Mouse (Mus musculus) macrophage (primary cell): ENCODE data around the gene Mapkapk2. TPM values are rescaled to one million over a fixed set of nuclear protein-coding genes. Genes with fewer than 3 reads are reported as not detected.

Experiments
- H3K27ac ChIP-seq: fragments of 350-480 bp; formaldehyde crosslinking; 2 replicates; pipeline ENCODE4 v1.9.0; 2021
- H3K36me3 ChIP-seq: fragments of 350-480 bp; formaldehyde crosslinking; 2 replicates; pipeline ENCODE4 v1.9.0; 2021; ENCODE audit errors: inconsistent target
- H3K4me3 ChIP-seq: fragments of 350-480 bp; formaldehyde crosslinking; 2 replicates; pipeline ENCODE4 v1.9.0; 2021; ENCODE audit errors: inconsistent target
- H3K79me2 ChIP-seq: fragments of 350-480 bp; formaldehyde crosslinking; 2 replicates; pipeline ENCODE4 v1.9.0; 2021; ENCODE audit errors: inconsistent target
- WGBS: methylation state at CpG from one replicate; pipeline ENCODE4 v1.1.7; 2026; ENCODE audit warnings: inconsistent platforms; ENCODE audit not compliant: missing documents; 5-methylcytosine and 5-hydroxymethylcytosine counted together
- polyA plus RNA-seq: library from polyadenylated mRNA; stranded (reverse); fragments of 250-400 nt; gene quantifications from 3 replicates; pipeline ENCODE4 v1.2.4, GENCODE M21; 2018; ENCODE audit warnings: inconsistent platforms

Mapkapk2 gene
- polyA plus RNA-seq, 1 experiment from 2014 or later: 87.7 TPM

DNA sequence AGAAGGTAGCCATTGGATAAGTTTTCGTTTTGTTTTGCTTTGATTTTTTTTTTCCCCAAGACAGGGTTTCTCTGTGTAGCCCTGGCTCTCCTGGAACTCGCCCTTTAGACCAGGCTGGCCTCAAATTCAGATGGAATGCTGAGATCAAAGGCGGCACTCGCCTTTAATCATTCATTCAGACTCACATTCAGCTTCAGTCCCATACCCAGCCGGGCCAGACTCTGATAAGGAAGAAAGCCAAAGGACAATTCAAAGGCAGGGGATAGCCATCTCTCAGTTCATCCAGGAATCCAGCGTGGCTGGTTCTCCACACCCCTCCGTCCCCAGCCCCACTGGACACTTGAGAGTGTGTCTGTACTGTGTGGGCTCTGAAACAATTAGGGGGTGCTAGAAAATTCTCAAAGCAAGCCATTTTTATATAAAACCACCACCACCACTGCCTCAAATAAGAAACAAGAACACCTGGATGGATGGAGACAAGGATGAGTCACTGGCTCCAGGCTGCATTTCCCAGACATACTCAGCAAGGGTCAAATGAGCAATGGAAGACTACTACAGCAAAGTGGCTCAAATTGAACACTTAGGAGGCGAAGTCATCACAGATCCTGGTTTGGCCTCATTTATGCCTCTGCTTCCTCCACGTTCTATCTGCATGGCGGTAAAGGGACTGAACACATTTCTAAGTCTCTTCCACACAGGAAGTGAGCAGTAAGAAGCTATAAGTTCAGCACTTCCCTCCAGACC lies 26.1 kb upstream of the Mapkapk2 start:
- H3K36me3 ChIP-seq: no peaks in the 10 kb centered on the region
- 92% methylated on average over 10 of the region's 10 CpGs for WGBS

DNA sequence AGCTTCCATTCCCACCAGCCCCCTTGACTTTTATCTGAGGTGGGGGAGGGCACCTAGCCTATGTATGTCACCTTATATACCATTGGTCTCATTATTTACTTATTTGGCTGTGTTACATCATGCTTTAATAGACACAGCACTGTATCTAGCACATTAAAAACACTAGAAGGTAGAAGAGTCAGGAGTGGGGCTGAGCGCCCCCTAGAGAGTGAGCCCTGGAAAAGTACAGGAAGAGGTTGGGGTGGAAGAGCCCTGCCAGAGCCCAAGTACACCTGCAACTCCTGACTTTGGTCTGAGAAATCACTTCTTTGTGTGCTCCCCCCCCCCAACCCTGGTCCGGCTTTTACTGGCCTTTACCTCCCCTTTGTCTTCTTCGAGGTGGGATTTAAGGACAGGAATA lies 24.4 kb upstream of the Mapkapk2 start:
- Histone ChIP-seq H3K79me2 (no peaks in the 10 kb centered on the region), H3K36me3 (no peaks in the 10 kb centered on the region), H3K27ac (no peak overlapping the region), H3K4me3 (no peak overlapping the region)
- 61% methylated on average over 3 of the region's 3 CpGs for WGBS

More for the DNA sequence above, 26.1 kb upstream of the Mapkapk2 start:
- Histone ChIP-seq H3K27ac (no peak overlapping the region), H3K4me3 (no peak overlapping the region), H3K79me2 (no peaks in the 10 kb centered on the region)

- Histone ChIP-seq H3K79me2 (no peaks in the 10 kb centered on the region), H3K4me3 (no peak overlapping the region), H3K27ac (no peak overlapping the region), H3K36me3 (no peaks in the 10 kb centered on the region)
- WGBS: 41% methylated on average over 2 of the region's 2 CpGs
Measured at GRCm38 (mm10) chr1:131119026-131119425, 21.4 kb upstream of the Mapkapk2 start.

DNA sequence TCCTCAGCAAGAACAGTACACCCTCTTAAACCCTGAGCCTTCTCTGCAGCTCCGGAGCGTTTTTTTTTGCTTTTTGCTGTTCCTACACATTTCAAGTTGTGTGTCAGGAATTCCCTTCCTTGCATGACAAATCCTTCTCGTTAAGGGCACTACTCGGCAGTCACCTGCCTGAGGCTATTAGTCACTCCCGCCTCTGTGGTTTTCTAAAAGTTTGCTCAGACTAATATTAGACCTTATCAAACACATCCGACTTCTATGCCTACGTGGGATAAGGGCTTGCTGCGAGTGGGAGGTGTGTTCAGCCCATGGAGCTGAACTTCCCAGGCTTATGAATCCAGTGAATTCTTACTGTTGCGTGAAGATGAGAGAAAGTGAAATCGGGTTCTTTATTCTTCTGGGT lies 20.9 kb upstream of the Mapkapk2 start:
- Histone ChIP-seq H3K36me3 (no peaks in the 10 kb centered on the region), H3K27ac (no peak overlapping the region), H3K4me3 (no peak overlapping the region), H3K79me2 (no peaks in the 10 kb centered on the region)
- WGBS: 83% methylated on average over 10 of the region's 10 CpGs

DNA sequence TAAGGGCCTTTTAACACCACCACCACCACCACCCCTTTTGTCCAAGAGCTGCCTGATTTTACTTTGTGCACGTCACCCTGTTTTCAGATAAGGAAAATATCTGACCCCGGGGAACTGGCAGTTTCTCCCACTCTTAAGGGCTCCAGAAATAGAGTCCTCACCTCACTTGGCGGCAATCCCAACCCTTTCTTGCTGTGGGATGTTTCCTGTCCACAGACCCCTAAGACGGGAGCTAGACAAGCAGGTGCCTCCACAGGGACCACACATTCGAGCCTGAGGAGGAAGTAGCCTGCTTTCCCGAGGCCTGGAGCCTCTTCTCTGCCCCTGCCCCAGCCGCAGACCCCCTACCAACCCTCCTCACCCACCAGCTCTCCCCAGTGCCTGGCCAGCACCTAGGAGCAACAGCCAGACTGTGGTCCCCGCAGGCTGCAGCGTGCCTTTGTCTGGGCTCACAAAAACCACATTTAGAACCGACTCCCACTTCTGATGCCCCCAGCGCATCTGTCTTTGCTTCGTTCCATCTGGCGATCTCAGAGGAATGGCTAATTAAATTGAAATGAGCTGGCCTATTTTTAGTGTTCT lies 18.9 kb upstream of the Mapkapk2 start:
- no peaks in the 10 kb centered on the region for H3K79me2 ChIP-seq
- H3K4me3 ChIP-seq: no peak overlapping the region
- H3K36me3 ChIP-seq: no peaks in the 10 kb centered on the region
- no peak overlapping the region for H3K27ac ChIP-seq
- 68% methylated on average over 11 of the region's 13 CpGs for WGBS

DNA sequence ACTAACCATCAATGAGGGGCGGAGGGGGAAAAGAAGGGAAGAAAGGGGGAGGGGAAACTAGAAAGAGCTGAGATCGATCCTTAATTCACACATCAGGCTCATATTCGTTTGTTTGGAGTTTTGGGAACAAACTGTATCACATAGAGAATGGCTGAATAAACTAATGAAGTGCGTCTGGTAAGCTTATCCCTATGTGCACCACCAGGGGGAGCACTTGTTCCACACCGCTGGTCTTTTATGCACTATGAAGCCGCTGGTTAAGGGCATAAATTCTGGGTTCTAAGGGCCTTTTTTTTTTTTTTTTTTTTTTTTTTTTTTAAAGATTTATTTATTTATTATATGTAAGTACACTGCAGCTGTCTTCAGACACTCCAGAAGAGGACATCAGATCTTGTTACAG lies 18.3 kb upstream of the Mapkapk2 start:
- Histone ChIP-seq H3K36me3 (no peaks in the 10 kb centered on the region), H3K79me2 (no peaks in the 10 kb centered on the region), H3K4me3 (no peak overlapping the region), H3K27ac (no peak overlapping the region)
- WGBS: 13% methylated on average over 5 of the region's 6 CpGs

- Histone ChIP-seq H3K27ac (no peak overlapping the region), H3K79me2 (no peaks in the 10 kb centered on the region), H3K4me3 (no peak overlapping the region), H3K36me3 (no peaks in the 10 kb centered on the region)
- WGBS: 62% methylated on average over 6 of the region's 6 CpGs
Measured at GRCm38 (mm10) chr1:131112576-131112975, 14.9 kb upstream of the Mapkapk2 start.

- Histone ChIP-seq H3K27ac (peak overlapping the region; percentile 90), H3K4me3 (no peak overlapping the region), H3K36me3 (no peaks in the 10 kb centered on the region), H3K79me2 (no peaks in the 10 kb centered on the region)
- 2% methylated on average over 12 of the region's 12 CpGs for WGBS
Measured at GRCm38 (mm10) chr1:131110525-131111106, 13.0 kb upstream of the Mapkapk2 start.

- H3K27ac ChIP-seq: no peak overlapping the region
- no peaks in the 10 kb centered on the region for H3K79me2 ChIP-seq
- no peaks in the 10 kb centered on the region for H3K36me3 ChIP-seq
- 97% methylated on average over 10 of the region's 10 CpGs for WGBS
- H3K4me3 ChIP-seq: no peak overlapping the region
Measured at GRCm38 (mm10) chr1:131107575-131108308, 10.1 kb upstream of the Mapkapk2 start.

GRCm38 (mm10) chr1:131103776-131104424 lies 6.3 kb upstream of the Mapkapk2 start:
- no peak overlapping the region for H3K4me3 ChIP-seq

GRCm38 (mm10) chr1:131100808-131101207 lies 3.2 kb upstream of the Mapkapk2 start:
- Histone ChIP-seq H3K79me2 (peaks cover 13% of the 10 kb centered on the region), H3K36me3 (no peaks in the 10 kb centered on the region), H3K27ac (no peak overlapping the region), H3K4me3 (no peak overlapping the region)
- WGBS: 80% methylated on average over 1 of the region's 1 CpGs

More at GRCm38 (mm10) chr1:131103776-131104424, 6.3 kb upstream of the Mapkapk2 start:
- peak overlapping the region; percentile 88 for H3K27ac ChIP-seq
- no peaks in the 10 kb centered on the region for H3K36me3 ChIP-seq
- no peaks in the 10 kb centered on the region for H3K79me2 ChIP-seq
- 15% methylated on average over 10 of the region's 10 CpGs for WGBS

DNA sequence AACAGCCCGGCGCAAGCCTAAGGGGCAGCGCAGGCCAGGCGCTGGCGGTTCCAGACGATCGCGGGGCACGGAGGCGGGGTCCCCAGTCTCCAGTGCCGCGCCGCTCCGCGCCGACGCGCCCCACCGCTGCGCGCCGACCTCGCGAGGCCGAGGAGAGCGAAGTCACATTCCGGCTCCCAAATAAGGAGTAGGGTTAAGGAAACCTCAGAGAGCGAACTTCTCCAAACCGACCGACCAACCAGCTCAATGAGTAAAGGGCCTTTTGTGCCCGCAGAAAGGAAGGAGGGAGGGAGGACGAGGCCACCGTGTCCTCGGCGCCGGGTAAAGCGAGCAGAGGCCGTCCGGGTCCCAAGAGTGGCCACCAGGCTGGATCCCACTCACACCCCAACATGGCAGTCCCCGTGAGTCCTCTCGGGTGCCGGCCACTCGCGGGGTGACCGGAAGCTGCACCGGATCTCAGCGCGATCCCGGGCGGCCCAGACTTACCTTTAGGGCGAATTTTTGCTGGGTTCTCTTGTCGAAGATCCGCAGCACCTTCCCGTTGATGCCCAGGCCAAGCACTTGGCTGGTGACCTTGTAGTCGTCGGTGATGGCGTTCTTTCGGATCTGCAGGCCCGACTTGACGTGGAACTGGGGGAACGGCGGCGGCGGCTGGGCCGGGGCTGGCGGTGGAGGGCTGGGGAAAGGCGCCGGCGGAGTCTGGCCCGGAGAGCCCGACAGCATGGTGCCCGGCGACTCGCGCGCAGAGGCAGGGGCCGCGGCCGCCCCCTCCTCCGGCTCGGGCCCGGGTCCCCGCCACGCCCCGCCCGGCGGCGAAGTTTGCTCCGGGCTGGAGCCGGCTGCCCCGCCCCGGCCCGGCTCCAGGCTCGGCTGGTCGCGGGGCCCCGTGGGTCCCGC lies 575 bp downstream of the Mapkapk2 start:
- no peaks in the 10 kb centered on the region for H3K36me3 ChIP-seq
- under 1% methylated on average over 91 of the region's 98 CpGs for WGBS
- peak overlapping the region; percentile 80 for H3K27ac ChIP-seq
- peak overlapping the region; percentile 63 for H3K4me3 ChIP-seq
- peaks cover 51% of the 10 kb centered on the region for H3K79me2 ChIP-seq

GRCm38 (mm10) chr1:131096132-131096695 lies 1.4 kb downstream of the Mapkapk2 start:
- Histone ChIP-seq H3K27ac (peak overlapping the region; percentile 80), H3K79me2 (peaks cover 59% of the 10 kb centered on the region), H3K36me3 (no peaks in the 10 kb centered on the region), H3K4me3 (peak overlapping the region; percentile 63)
- WGBS: 2% methylated on average over 9 of the region's 9 CpGs
